Mouse (Mus musculus): ENCODE data around the gene Cntnap2. TPM values are rescaled to one million over a fixed set of nuclear protein-coding genes. Genes with fewer than 3 reads are reported as not detected.

Gene Cntnap2
- total and polyA plus RNA-seq, 3 experiments: 0.30 to 0.79 (median 0.44) TPM

DNA sequence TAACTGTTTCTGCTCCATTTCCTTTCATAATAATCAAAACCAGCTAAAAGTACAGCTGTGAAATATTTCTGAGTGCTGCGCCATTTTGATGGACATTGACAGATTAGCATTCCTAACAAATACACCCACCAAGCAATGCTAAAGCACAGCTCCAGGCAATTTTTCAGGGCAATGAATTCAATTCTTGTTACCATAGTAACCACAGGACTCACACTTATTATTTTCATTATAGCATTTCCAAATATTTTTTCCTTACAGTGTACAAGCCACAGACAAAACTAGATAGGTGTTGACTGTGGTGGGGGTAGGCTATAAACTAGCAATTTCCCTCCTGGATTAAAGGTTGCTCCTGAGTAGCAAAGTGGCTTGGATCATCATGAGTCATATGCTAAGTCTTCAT is 2284.1 kb downstream of the Cntnap2 start:
- Histone ChIP-seq H3K36me3 (replicated peaks in 1 of 2; ENCODE audit: control insufficient read depth in 1 of 2, insufficient read depth in 1 of 2, low read length in 1 of 2) (no peaks in the 10 kb centered on the region), H3K4me2 (ENCODE audit: insufficient read depth, low read depth, poor library complexity, severe bottlenecking) (no peak overlapping the region), H3K4me1 (ENCODE audit: control insufficient read depth in 1 of 2, insufficient read depth in 2 of 2) (peaks cover 2 to 7% of the 10 kb centered on the region in 2 experiments; a peak in 1 of 4 replicates), H3K27ac (ENCODE audit: insufficient read depth, low read depth) (no peak overlapping the region), H3K27me3 (replicated peaks) (no peaks in the 10 kb centered on the region), H3K9ac (ENCODE audit: insufficient read depth, low read depth) (no peak overlapping the region), H3K4me3 (replicated peaks in 1 of 3; ENCODE audit: low read depth in 2 of 3, low read length in 2 of 3, poor library complexity in 1 of 3) (no peak overlapping the region), H3K79me2 (replicated peaks; ENCODE audit: control insufficient read depth, extremely low read depth, insufficient read depth, poor library complexity, severe bottlenecking) (no peaks in the 10 kb centered on the region), H3K9me3 (replicated peaks; ENCODE audit: low read length) (no peaks in the 10 kb centered on the region)
- TF ChIP-seq UBTF (IDR thresholded peaks at IDR 0.05; ENCODE audit: low read depth, low read length) (no peak), USF2 (conservative IDR thresholded peaks at IDR 0.05; ENCODE audit: low read depth, low read length) (no peak), PAX5 (IDR thresholded peaks at IDR 0.05; ENCODE audit: low read length) (no peak), ZKSCAN1 (IDR thresholded peaks at IDR 0.05; ENCODE audit: borderline replicate concordance, low read depth, low read length) (no peak), EP300 (IDR thresholded peaks at IDR 0.05; ENCODE audit: low read length) (no peak), SIN3A (IDR thresholded peaks at IDR 0.05; ENCODE audit: low read length) (no peak)
- dilution Hi-C loops (cut with MboI; ENCODE audit: extremely low pct_ligation_motif_present, extremely low pct_unique_long_range_greater_than_20kb, low sequenced_read_pairs) (no loop called here), in situ Hi-C loops (cut with MboI; ENCODE audit: low pct_ligation_motif_present, low pct_unique_long_range_greater_than_20kb, low sequenced_read_pairs) (no loop called here)
- no peak for DNase-seq (ENCODE audit: extremely low read depth)

DNA sequence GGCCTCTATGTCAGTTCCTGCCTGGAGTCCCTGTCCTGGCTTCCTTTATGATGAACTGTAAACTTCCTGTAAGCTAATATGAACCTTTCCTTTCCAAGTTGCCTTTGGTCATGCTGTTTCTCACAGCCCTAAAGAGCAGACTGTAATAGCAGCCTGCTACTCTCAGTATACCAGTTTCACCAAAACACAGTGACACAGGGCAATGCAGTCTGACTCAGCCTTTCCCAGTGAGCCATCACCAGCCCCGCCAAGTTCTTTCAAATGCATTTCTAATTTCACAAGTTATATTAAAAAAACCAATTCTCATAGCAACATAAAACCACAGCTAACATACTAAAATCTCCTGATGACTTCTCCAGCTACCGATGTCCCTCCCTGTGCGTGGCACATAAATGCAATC is 2285.5 kb downstream of the Cntnap2 start:
- H3K79me2 ChIP-seq (replicated peaks; ENCODE audit: control insufficient read depth, extremely low read depth, insufficient read depth, poor library complexity, severe bottlenecking): no peaks in the 10 kb centered on the region
- H3K27me3 ChIP-seq (replicated peaks): no peaks in the 10 kb centered on the region
- dilution Hi-C loops (cut with MboI; ENCODE audit: extremely low pct_ligation_motif_present, extremely low pct_unique_long_range_greater_than_20kb, low sequenced_read_pairs): no loop called here
- TF ChIP-seq MAFK (IDR thresholded peaks at IDR 0.05; ENCODE audit: insufficient replicate concordance, low read length) (no peak), TBP (conservative IDR thresholded peaks at IDR 0.05; ENCODE audit: low read depth, low read length) (no peak), HCFC1 (IDR thresholded peaks at IDR 0.05; ENCODE audit: low read depth, low read length) (no peak)
- H3K27ac ChIP-seq (ENCODE audit: insufficient read depth, low read depth): no peak overlapping the region
- no peak for DNase-seq (ENCODE audit: extremely low read depth)
- in situ Hi-C loops (cut with MboI; ENCODE audit: low pct_ligation_motif_present, low pct_unique_long_range_greater_than_20kb, low sequenced_read_pairs): no loop called here
- peaks cover 2 to 7% of the 10 kb centered on the region in 2 experiments; a peak in 1 of 4 replicates for H3K4me1 ChIP-seq (ENCODE audit: control insufficient read depth in 1 of 2, insufficient read depth in 2 of 2)
- H3K4me2 ChIP-seq (ENCODE audit: insufficient read depth, low read depth, poor library complexity, severe bottlenecking): no peak overlapping the region
- no peaks in the 10 kb centered on the region for H3K9me3 ChIP-seq (replicated peaks; ENCODE audit: low read length)
- H3K36me3 ChIP-seq (replicated peaks in 1 of 2; ENCODE audit: control insufficient read depth in 1 of 2, insufficient read depth in 1 of 2, low read length in 1 of 2): no peaks in the 10 kb centered on the region
- no peak overlapping the region for H3K4me3 ChIP-seq (replicated peaks in 1 of 3; ENCODE audit: low read depth in 2 of 3, low read length in 2 of 3, poor library complexity in 1 of 3)
- no peak overlapping the region for H3K9ac ChIP-seq (ENCODE audit: insufficient read depth, low read depth)

DNA sequence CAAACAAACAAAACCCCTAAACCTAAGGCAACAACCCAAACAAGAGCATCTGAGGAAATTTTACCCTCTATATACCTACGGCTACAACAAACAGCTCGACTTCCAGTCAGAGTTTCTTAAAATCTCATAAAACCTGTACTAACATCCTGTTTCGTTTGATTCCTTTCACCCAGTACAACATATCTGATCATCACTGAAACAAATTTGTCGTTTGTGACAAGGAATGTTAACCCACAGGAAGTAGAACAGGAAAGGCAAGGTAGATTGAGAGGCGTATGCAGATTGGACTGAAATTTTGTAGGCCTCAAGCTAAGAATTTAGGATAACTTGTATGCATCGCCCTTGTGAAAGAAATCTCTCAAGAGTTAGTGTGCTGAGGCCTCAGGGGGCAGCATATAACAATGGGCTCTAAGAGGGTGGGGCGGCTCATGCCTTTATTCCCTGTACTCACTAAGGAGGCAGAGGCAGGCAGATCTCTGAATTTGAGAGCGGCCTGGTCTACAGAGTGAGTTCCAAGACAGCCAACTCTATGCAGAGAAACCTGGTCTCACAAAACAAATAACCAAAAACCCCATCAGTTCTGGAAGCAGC is 2291.0 kb downstream of the Cntnap2 start:
- Histone ChIP-seq H3K27me3 (replicated peaks) (no peaks in the 10 kb centered on the region), H3K27ac (ENCODE audit: insufficient read depth, low read depth) (no peak overlapping the region), H3K4me2 (ENCODE audit: insufficient read depth, low read depth, poor library complexity, severe bottlenecking) (no peak overlapping the region), H3K9ac (ENCODE audit: insufficient read depth, low read depth) (no peak overlapping the region), H3K79me2 (replicated peaks; ENCODE audit: control insufficient read depth, extremely low read depth, insufficient read depth, poor library complexity, severe bottlenecking) (no peaks in the 10 kb centered on the region), H3K4me1 (ENCODE audit: control insufficient read depth in 1 of 2, insufficient read depth in 2 of 2) (0 out of 4 replicates have a peak, but pooled peaks cover 2 to 4% of the 10 kb centered on the region in 2 experiments), H3K9me3 (replicated peaks; ENCODE audit: low read length) (no peaks in the 10 kb centered on the region), H3K36me3 (replicated peaks in 1 of 2; ENCODE audit: control insufficient read depth in 1 of 2, insufficient read depth in 1 of 2, low read length in 1 of 2) (no peaks in the 10 kb centered on the region), H3K4me3 (replicated peaks in 1 of 3; ENCODE audit: low read depth in 2 of 3, low read length in 2 of 3, poor library complexity in 1 of 3) (no peak overlapping the region)
- dilution Hi-C loops (cut with MboI; ENCODE audit: extremely low pct_ligation_motif_present, extremely low pct_unique_long_range_greater_than_20kb, low sequenced_read_pairs): no loop called here
- DNase-seq (ENCODE audit: extremely low read depth): no peak
- in situ Hi-C loops (cut with MboI; ENCODE audit: low pct_ligation_motif_present, low pct_unique_long_range_greater_than_20kb, low sequenced_read_pairs): no loop called here
- TF ChIP-seq ETS1 (conservative IDR thresholded peaks at IDR 0.05; ENCODE audit: low read depth, low read length) (no peak), JUND (conservative IDR thresholded peaks at IDR 0.05; ENCODE audit: low read depth, low read length) (no peak), CHD2 (IDR thresholded peaks at IDR 0.05; ENCODE audit: low read length) (no peak), RCOR1 (conservative IDR thresholded peaks at IDR 0.05; ENCODE audit: low read depth, low read length) (no peak), MYC (IDR thresholded peaks at IDR 0.05; ENCODE audit: low read depth, low read length) (no peak)
